Mouse (Mus musculus): ENCODE data around the gene Urod. TPM values are rescaled to one million over a fixed set of nuclear protein-coding genes. Genes with fewer than 3 reads are reported as not detected.

Urod gene
- polyA plus RNA-seq (2012; rRNA removed), result 62.9 and 91.3 TPM in 2 replicates

GRCm38 (mm10) chr4:116993672-116994621 lies at the start of gene Urod:
Gene Urod (minus strand): TSS chr4:116994413.

GRCm38 (mm10) chr4:117019206-117020134 lies 25.3 kb upstream of the Urod start, which contains the start of gene Eif2b3:
Gene Eif2b3 (plus strand): TSS chr4:117019402.

GRCm38 (mm10) chr4:116995131-116995797 lies 1.1 kb upstream of the Urod start, which contains the start of gene Hectd3:
Gene Hectd3 (plus strand): TSS chr4:116995317.

Other genes with a start within 250 kb of the Urod start
- gene Toe1, start 186.8 kb downstream of the Urod start, polyA plus RNA-seq (2012; rRNA removed), result 35.7 and 36.6 TPM in 2 replicates
- gene Mutyh, start 186.7 kb downstream of the Urod start, polyA plus RNA-seq (2012; rRNA removed), result 9.3 and 12.4 TPM in 2 replicates
- 2.5 and 3.4 TPM in 2 replicates for gene Hpdl, start 172.7 kb downstream of the Urod start, polyA plus RNA-seq (2012; rRNA removed)
- 2.9 and 4.0 TPM in 2 replicates for gene Zswim5, start 117.0 kb downstream of the Urod start, polyA plus RNA-seq (2012; rRNA removed)
- gene Hectd3, start 904 bp upstream of the Urod start, polyA plus RNA-seq (2012; rRNA removed), result 59.8 and 70.1 TPM in 2 replicates
- 5.8 and 7.4 TPM in 2 replicates for gene Eif2b3, start 25.0 kb upstream of the Urod start, polyA plus RNA-seq (2012; rRNA removed)
- 28.6 and 28.9 TPM in 2 replicates for gene Ptch2, start 101.7 kb upstream of the Urod start, polyA plus RNA-seq (2012; rRNA removed)
- 19.4 and 24.1 TPM in 2 replicates for gene Btbd19, start 131.3 kb upstream of the Urod start, polyA plus RNA-seq (2012; rRNA removed)
- gene Tctex1d4, start 132.4 kb upstream of the Urod start, polyA plus RNA-seq (2012; rRNA removed), result 68.6 and 81.5 TPM in 2 replicates
- 11.5 and 12.2 TPM in 2 replicates for gene Plk3, start 139.6 kb upstream of the Urod start, polyA plus RNA-seq (2012; rRNA removed)
- gene Rps8, start 161.8 kb upstream of the Urod start, polyA plus RNA-seq (2012; rRNA removed), result 658 and 734 TPM in 2 replicates
- gene Kif2c, start 188.2 kb upstream of the Urod start, polyA plus RNA-seq (2012; rRNA removed), result 5.3 and 6.5 TPM in 2 replicates

Data from ovary, adult 2 months (tissue).